Mouse (Mus musculus): ENCODE measurements at regions not wholly inside any gene's neighbourhood (a gene's known extent, or its start where the extent isn't known, plus 50 kb on each side); places are given as distances from the start of the nearest gene placed in this dataset.
A peak's percentile ranks its signal among the peaks of the same experiment; 100 is the strongest.

- Histone ChIP-seq H3K4me1 (ENCODE audit: insufficient read depth) (no peaks in the 10 kb centered on the region), H3K4me2 (ENCODE audit: low read depth, low read length) (no peak overlapping the region), H3K4me3 (ENCODE audit: low read depth, low read length) (no peak overlapping the region), H3K9ac (replicated peaks) (no peak overlapping the region), H3K27ac (ENCODE audit: low read depth) (no peak overlapping the region), H3K9me3 (ENCODE audit: low read length) (peaks cover 6% of the 10 kb centered on the region), H3K27me3 (ENCODE audit: insufficient read depth, low read length) (no peaks in the 10 kb centered on the region), H3K36me3 (replicated peaks; ENCODE audit: insufficient read depth, low read length) (no peaks in the 10 kb centered on the region)
- TF ChIP-seq EP300 (IDR thresholded peaks at IDR 0.05; ENCODE audit: low read depth) (no peak), CTCF (IDR thresholded peaks at IDR 0.05; ENCODE audit: low read depth) (peak; percentile 46)
- WGBS (ENCODE audit: insufficient replicate concordance): 80% methylated on average over 5 of the region's 5 CpGs
- ATAC-seq (no peak), DNase-seq (no peak)
Observed at GRCm38 (mm10) chr12:82520840-82521239, 67.3 kb upstream of the Rgs6 start.

DNA sequence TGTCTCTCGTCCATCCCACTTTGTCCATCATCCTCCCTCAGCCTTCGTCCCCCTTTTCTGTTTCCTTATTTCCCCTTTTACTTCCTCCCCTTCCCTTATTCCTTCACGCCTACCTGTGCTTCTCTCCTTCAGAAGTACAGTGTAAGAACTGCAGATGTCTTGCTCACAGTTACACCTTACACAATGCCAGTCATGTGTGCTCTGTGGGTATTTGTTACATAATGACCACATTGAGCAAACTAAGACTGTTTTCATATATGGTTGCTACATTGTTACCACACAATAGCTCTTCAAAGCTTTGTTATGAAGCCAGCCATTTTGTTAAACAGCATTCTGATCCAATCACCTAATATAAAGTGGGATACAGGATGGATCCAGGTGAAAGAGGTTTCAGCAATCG lies 63.1 kb upstream of the Rgs6 start:
- Histone ChIP-seq H3K9me3 (ENCODE audit: low read length) (peaks cover 4% of the 10 kb centered on the region), H3K36me3 (replicated peaks; ENCODE audit: insufficient read depth, low read length) (no peaks in the 10 kb centered on the region), H3K4me1 (ENCODE audit: insufficient read depth) (no peaks in the 10 kb centered on the region), H3K4me3 (ENCODE audit: low read depth, low read length) (no peak overlapping the region), H3K27ac (ENCODE audit: low read depth) (no peak overlapping the region), H3K27me3 (ENCODE audit: insufficient read depth, low read length) (no peaks in the 10 kb centered on the region), H3K9ac (replicated peaks) (no peak overlapping the region), H3K4me2 (ENCODE audit: low read depth, low read length) (no peak overlapping the region)
- TF ChIP-seq EP300 (IDR thresholded peaks at IDR 0.05; ENCODE audit: low read depth) (no peak), CTCF (IDR thresholded peaks at IDR 0.05; ENCODE audit: low read depth) (no peak)
- WGBS (ENCODE audit: insufficient replicate concordance): 60% methylated on average over 4 of the region's 4 CpGs
- DNase-seq (no peak), ATAC-seq (no peak)

All from liver, postnatal 0 days (tissue).